Mouse (Mus musculus): Measurements from ENCODE around the gene Kmt2a. TPM values are rescaled to one million over a fixed set of nuclear protein-coding genes. Genes with fewer than 3 reads are reported as not detected.
"Not testable (repeated sequence)": the region's sequence is repeated elsewhere in the genome, so short reads cannot be mapped to it uniquely, and the experiment has no call there.

Gene Kmt2a
- total RNA-seq, 2 experiments from 2014 or later, result 26.1 to 29.7 TPM

DNA sequence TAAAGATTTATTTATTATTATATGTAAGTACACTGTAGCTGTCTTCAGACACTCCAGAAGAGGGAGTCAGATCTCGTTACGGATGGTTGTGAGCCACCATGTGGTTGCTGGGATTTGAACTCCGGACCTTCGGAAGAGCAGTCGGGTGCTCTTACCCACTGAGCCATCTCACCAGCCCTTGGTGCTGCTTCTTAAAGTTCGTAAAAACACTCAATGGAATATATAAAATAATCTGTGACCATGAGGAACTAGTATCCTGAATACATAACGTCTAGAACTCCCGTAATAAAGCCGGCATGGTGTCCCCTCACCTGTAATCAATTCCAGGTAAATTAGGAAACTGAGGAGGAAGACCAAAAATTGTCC is 113.1 kb downstream of the Kmt2a start:
- intact Hi-C loops (cut with DNase I), result loop anchor here (5.0 kb wide), 1 partner anchor 154 kb away; the partner anchor contains the start of gene Atp5l

DNA sequence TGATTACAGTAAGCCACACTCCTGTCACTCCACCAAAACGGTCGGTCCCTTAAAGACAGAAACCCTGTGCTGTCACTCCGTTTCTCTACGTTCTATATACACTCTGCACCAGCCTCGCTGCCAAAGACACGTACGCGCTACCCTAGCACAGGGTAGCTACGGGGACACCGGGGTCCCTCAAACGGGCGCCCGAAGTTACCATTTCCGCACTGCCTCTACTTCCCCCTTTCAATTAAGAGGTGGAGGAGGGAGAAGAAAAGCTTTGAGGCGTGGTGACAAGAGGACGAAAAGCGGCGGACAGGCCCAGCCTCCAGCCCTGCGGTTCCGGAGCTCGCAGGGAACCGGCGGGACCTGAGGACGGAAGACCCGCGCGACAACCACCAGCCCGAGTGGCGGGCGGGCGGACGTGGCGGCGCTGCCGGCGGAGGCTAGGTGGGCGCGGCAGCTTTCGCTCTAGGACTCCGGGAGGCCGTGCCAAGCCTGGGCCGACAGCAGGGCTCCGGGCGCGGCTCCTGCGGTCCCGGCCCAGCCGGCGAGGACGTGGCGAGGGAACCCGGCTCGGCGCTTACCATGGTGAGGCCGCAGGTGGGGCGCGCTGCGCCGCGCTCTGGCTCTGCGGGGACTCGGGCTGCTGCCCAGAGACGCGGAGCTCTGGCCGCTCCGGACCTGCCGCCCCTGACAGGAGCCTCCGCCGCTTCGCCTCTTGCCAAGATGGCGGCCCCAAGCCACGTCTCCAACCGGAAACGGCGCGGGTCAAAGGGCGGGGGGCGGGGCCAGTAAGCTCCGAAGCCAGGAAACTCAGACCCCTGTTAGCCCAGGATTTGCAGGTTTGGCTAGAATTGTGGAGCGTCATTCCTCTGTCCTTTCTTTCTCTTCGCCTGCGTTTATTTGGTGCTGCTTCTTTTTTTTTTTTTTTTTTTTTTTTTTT is 113.7 kb downstream of the Kmt2a start, which contains the start of the genes Arcn1 and Ift46:
TSS of gene Arcn1 (minus strand) at position 745 of the 928 bp plus-strand sequence.
TSS of gene Ift46 (plus strand) at position 808 of the 928 bp plus-strand sequence.
- intact Hi-C loops (cut with DNase I), result loop anchor here (5.0 kb wide), 1 partner anchor 155 kb away; the partner anchor contains the start of gene Atp5l
- DNase-seq, result peak; percentile 81 to 92

More for the DNA sequence above, 113.1 kb downstream of the Kmt2a start:
- DNase-seq, result not testable (repeated sequence)

DNA sequence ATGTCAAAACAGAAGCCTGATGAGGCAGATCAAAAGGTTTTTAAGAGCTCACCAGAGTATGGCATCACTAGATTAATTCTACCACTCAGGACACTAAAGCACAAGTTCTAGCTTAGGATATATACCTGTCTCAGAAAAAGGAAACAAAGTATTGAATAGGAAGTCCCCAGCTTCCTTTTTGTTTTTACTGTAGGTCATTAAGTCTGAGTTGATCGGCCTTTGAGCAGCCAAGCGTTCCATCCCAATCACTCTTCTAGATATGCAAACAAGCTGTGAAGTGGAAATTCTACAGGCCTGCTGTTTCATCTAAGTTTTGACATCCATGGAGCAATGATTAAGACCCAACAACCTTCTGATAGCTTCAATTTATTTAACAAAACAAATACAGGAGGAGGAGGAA is 120.2 kb downstream of the Kmt2a start:
- intact Hi-C loops (cut with DNase I), result no loop called here
- DNase-seq, result no peak

Other genes with a start within 250 kb of the Kmt2a start
- not detected for gene Treh, start 208.1 kb downstream of the Kmt2a start, total RNA-seq (2021)
- 100 to 1,000 TPM; 110 to 140 TPM for gene Phldb1, start 146.1 kb downstream of the Kmt2a start, total RNA-seq (2021)
- gene Arcn1, start 113.5 kb downstream of the Kmt2a start, total RNA-seq (2021), result 10 to 100 TPM; 84.4 to 89.0 TPM
- gene Ift46, start 113.4 kb downstream of the Kmt2a start, total RNA-seq (2021), result 10 to 100 TPM; 27.2 to 41.2 TPM
- 10 to 100 TPM in 1 of 2 experiments, 1 to 10 TPM in 1; 9.6 to 10.9 TPM for gene Tmem25, start 82.0 kb downstream of the Kmt2a start, total RNA-seq (2021)
- under 1 TPM in 1 of 2 experiments, not detected in 1; 0.41 TPM for gene Ttc36, start 78.2 kb downstream of the Kmt2a start, total RNA-seq (2021)
- 1,000 to 10,000 TPM; 1,604 to 1,644 TPM for gene Atp5l, start 39.4 kb upstream of the Kmt2a start, total RNA-seq (2021)
- 10 to 100 TPM; 40.7 to 44.8 TPM for gene Ube4a, start 84.3 kb upstream of the Kmt2a start, total RNA-seq (2021)
- not detected for gene Cd3g, start 99.1 kb upstream of the Kmt2a start, total RNA-seq (2021)
- under 1 TPM in 1 of 2 experiments, not detected in 1; 0.35 TPM for gene Cd3d, start 100.5 kb upstream of the Kmt2a start, total RNA-seq (2021)
- under 1 TPM; 0.47 to 0.60 TPM for gene Cd3e, start 128.3 kb upstream of the Kmt2a start, total RNA-seq (2021)
- gene Mpzl2, start 158.5 kb upstream of the Kmt2a start, total RNA-seq (2021), result 1 to 10 TPM in 1 of 2 experiments, under 1 TPM in 1; 0.76 to 1.2 TPM
- 1 to 10 TPM; 1.4 to 1.5 TPM for gene Mpzl3, start 173.9 kb upstream of the Kmt2a start, total RNA-seq (2021)
- under 1 TPM; 0.19 to 0.24 TPM for gene Jaml, start 197.9 kb upstream of the Kmt2a start, total RNA-seq (2021)
- gene Scn2b, start 236.5 kb upstream of the Kmt2a start, total RNA-seq (2021), result 1 to 10 TPM; 1.2 to 1.4 TPM